Mouse (Mus musculus) mouse trophoblast stem cell (cell line): Measurements from ENCODE around the gene Zfp830.

Source experiments
- in situ Hi-C, 2 experiments: fragments of 300-500 bp; cut with MseI, MboI; formaldehyde crosslinking; loops; 2 replicates in 1 of 2; 3 replicates in 1 of 2; pipeline ENCODE4 v1.15.1; 2025

The Zfp830 gene

DNA sequence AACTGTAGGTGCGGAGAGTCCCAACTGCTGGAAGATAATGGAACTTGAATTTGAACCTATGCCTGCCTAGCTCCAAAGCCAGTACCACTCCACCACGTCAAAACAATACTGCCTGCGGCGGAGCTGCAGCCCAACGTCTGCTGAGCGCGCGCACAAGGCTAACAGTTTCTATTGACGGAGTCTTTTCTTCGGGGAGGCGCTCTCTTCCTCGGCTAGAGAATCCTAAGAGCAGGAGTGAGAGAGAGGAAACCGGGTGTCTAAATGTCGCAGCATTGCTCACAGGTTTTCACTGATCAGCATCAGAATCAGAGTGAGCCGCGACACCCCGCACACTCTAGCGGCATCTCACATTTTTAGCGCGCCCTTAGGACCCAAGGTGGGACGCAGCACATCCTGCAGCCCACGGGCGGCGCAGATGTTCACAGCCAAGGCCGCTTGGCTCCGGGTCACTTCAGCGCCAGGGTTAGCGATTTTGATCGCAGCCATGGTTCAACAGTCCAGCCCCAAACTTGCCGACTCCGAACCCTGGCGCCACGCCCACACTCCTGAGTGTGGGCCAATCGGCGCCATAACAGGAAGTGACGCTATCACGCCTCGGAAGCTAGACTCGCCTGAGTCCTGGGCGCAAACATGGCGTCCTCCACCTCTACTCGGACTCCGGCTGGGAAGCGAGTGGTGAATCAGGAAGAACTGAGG lies at the start of gene Zfp830, which contains the start of gene Cct6b:
TSS of gene Zfp830 (plus strand) at position 604 of the 696 bp plus-strand sequence.
TSS of gene Cct6b (minus strand) at position 580 of the 696 bp plus-strand sequence.
- in situ Hi-C loops, result no loop called here

- in situ Hi-C loops, result no loop called here
Measured at GRCm38 (mm10) chr11:82719294-82719693, 44.9 kb upstream of the Zfp830 start.

DNA sequence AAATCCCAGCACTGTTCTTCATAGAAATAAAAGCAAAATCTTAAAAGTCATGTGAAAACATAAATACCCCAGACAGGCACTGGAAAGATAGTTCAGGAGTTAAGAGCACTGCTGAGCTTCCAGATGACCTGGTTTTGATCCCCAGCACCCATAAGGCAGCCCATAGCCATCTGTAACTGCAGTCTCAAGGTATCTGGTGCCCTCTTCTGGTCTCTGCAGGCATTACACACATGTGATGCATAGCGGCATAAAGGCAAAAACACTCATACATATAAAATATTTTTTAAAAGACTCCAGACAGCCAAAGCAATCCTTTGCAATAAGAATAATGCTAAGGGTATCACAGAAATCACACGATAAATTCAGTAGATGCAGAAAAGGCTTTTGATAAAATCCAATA lies 37.3 kb upstream of the Zfp830 start:
- in situ Hi-C loops, result no loop called here

DNA sequence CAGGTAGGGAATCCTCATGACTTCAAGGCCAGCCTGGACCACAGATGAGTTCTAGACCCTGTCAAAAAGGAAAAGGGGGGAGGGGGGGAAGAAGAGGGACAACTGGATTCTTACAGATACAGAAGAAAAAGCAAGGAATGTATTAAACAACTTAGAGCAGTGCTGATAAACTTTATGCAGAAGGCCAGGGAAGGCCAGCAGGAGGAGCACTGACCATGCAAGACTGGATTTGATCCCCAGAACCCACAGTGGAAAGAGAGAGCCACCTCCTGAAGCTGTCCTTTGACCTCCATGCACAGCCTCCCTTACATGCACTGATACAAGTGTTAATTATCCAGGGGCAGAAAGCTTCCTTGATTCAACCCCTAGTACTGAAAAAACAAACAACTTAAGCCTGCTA lies 29.9 kb upstream of the Zfp830 start:
- in situ Hi-C loops, result loop anchor here (10.0 kb wide), 1 partner anchor 499 kb away; no protein-coding TSS in a partner anchor

DNA sequence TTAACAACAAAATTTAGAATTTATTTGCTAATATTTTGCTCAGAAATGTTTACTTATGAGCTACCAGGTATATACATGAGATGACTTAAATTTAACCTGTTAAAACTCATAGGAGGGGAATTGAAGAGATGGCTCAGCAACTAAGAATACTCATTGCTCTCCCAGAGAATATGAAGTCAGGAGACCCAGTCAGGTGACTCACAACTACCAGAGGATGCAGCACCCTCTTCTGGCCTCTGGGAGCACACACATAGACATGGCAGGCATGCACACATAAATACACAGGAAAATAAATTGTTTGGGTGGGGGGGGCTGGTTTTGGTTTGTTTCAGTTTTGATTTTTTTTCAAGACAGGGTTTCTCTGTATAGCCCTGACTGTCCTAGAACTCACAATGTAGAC lies 25.1 kb upstream of the Zfp830 start:
- in situ Hi-C loops, result loop anchor here (10.0 kb wide), 1 partner anchor 504 kb away; no protein-coding TSS in a partner anchor

DNA sequence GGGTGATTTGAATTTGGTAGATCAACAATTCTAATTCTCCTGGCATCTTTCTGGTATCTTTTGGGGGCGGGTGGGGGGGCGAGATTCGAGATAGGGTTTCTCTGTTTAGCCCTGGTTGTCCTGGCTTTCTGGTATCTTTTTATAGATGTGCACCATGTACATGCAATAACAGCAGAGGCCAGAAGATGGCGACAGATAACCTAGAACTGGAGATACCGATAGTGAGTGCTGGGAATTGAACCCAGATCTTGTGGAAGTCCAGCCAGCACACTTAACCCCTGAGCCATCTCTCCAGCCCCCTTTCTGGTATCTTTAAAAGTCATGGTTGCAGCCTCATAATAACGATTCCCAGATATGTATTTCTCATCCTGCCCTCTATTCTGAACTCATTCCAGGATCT lies 18.0 kb upstream of the Zfp830 start:
- in situ Hi-C loops, result no loop called here

GRCm38 (mm10) chr11:82746857-82747366 lies 17.2 kb upstream of the Zfp830 start:
- in situ Hi-C loops, result no loop called here

GRCm38 (mm10) chr11:82752349-82753115 lies 11.6 kb upstream of the Zfp830 start:
- in situ Hi-C loops, result no loop called here

- in situ Hi-C loops, result no loop called here
Measured at GRCm38 (mm10) chr11:82755919-82756318, 8.2 kb upstream of the Zfp830 start.

DNA sequence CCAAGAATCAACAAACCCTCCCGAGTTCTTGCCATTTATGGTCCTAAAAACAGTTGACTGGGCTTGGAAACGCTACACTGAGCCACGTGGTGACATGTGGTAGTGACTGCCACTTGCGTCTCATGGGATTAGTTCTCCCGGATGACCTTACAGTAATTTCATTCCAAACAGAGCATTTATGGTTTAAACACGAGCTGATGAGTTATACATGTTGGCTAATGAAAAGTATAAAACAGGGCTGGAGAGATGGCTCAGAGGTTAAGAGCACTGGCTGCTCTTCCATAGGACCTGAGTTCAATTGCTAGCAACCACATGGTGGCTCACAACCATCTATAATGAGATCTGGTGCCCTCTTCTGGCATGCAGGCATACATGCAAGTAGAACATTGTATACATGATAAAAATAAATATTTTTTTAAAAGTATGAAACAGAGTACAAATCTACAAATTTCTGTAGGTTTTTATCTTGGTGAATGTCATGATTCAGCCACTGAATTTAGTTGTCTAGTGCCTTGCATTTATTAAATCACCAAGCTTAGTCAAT lies 1.8 kb upstream of the Zfp830 start:
- in situ Hi-C loops, result no loop called here

GRCm38 (mm10) chr11:82763261-82763660 lies 884 bp upstream of the Zfp830 start:
- in situ Hi-C loops, result no loop called here

DNA sequence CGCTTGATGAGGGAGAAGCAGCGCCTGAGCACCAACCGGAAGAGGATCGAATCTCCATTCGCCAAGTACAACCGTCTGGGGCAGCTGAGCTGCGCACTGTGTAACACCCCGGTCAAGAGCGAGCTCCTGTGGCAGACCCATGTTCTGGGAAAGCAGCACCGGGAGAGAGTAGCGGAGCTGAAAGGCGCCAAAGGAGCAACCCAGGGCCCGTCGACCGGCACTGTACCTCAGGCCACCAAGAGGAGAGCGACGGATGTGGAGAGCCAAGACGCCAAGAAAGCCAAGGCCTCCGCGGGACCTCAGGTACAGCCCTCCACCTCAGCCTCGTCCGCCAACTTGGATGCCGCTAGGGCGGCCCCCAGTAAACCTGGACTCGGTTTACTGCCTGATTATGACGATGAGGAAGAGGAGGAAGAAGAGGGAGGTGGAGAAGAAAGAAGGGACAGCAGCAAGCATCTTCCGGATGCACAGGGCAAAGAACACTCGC lies 336 bp downstream of the Zfp830 start:
- in situ Hi-C loops, result no loop called here

- in situ Hi-C loops, result no loop called here
Measured at GRCm38 (mm10) chr11:82780134-82780533, 16.0 kb downstream of the Zfp830 start.

DNA sequence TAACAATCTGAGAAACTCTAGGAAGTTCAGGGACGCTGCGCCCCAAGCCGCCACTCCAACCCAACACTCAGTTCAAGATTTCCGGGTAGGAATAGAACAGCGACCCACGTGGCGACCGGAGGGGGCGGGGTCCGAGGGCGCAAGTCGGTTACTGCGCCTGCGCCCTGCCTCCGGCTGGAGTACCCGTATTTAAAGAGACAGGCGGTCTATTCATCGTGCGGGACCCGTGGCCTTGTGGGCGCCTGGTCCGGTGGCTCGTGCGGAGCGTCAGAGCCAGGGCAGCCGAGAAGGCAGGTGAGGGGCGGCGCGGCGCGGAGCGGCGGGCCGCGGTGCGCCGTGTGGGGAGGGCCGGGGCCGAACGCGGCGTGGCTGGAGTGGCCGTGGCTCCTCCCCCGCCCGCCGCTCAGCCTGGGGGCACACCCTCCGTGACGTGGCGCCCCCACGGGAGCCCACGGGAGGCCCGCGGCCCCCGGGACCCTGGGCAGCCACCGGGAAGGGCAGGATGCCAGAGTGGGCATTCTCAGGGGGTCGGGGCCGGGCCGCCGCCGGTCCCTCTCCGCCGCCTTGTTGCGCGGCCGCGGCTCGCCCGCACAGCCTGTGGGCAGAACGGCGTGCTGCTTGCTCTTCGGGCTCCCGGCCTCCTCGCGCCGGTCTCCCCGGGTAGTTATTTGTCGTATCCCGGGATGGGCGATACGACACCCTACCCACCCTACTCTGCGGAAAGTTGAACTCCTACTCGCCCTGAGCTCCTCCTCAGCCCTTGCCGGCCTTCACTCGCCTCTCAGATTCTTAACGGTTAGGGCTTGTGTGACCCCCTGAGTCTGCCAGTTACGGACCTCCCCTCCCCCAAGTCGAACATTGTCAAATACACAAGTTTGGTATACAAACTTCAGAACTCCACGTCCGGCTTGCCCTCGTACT lies 17.1 kb downstream of the Zfp830 start, which contains the start of gene Lig3:
TSS of gene Lig3 (plus strand) at position 126 of the 921 bp plus-strand sequence.
- in situ Hi-C loops, result no loop called here

DNA sequence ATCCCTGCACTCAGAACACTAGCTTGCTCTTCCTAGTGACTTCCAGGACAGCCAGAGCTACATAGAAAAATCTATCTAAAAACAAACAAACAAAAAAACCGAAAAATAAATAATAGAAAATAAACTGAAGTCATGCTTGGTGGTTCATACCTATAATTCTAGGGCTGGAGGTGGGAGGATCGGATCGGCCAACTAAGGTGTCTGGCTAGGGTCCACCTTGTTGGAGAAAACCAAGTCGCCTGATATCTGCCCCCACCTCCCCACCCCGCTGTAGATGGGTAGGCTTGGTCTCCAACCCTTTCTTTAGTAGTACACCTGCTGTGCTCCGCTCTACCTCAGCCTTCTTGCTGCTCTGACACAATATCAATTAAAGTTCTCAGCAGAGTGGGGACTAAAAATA lies 18.1 kb downstream of the Zfp830 start:
- in situ Hi-C loops, result no loop called here

- in situ Hi-C loops, result no loop called here
Measured at GRCm38 (mm10) chr11:82783453-82783852, 19.3 kb downstream of the Zfp830 start.

- in situ Hi-C loops, result no loop called here
Measured at GRCm38 (mm10) chr11:82806656-82807055, 42.5 kb downstream of the Zfp830 start.

DNA sequence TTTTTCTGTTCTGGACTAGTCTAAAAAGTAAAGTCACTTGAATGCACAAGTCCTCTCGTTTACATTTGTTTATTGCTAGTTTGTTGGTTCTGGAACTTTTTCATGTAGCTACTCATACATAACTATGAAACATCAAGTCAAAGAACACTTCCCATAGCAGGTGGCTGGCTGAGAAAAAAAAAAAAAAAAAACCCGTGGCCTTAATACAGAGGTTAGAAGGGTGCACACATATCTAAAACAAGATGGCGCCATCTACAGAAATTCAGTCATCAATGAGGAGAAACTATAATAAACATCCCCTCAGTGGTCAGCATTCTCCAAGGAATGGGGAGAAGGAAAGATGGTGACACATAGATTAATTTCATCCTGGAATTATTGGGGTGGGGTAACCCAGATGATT lies 43.2 kb downstream of the Zfp830 start:
- in situ Hi-C loops, result no loop called here

DNA sequence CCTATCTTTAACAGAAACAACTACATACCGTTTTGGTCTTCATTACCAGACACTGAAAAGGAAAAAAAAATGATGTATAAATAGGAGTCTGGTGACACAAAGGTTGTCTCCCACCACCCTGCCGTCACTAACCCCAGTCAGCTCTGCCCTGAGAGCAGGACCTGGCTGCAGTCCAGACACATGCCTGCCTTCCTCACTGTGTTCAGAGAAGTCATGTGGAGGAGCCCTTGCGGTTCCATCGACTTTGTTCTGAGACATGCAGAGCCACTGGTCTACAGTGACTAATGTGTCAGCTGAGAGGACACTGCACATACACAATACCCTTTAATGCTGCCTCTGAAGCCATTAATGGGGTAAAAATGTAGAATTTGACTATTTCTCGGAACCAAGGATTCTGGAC lies 44.3 kb downstream of the Zfp830 start:
- in situ Hi-C loops, result no loop called here
